Mouse (Mus musculus) olfactory bulb, adult 2 months (tissue): ENCODE data around the gene Cited4. TPM values are rescaled to one million over a fixed set of nuclear protein-coding genes. Genes with fewer than 3 reads are reported as not detected.

Experiments used
- H3K27ac ChIP-seq: fragments of 200-500 bp; 2 replicates; pipeline ENCODE4 v1.5.1; 2012; ENCODE audit warnings: low read depth, low read length; ENCODE audit not compliant: insufficient read depth
- H3K4me1 ChIP-seq: fragments of 200-500 bp; 2 replicates; pipeline ENCODE4 v1.6.1; 2012; ENCODE audit warnings: low read length; ENCODE audit not compliant: control insufficient read depth, insufficient read depth
- H3K4me3 ChIP-seq: fragments of 200-500 bp; 2 replicates; pipeline ENCODE4 v1.5.1; 2012; ENCODE audit warnings: mild to moderate bottlenecking, low read depth, low read length, moderate library complexity; ENCODE audit not compliant: insufficient read depth
- CTCF ChIP-seq: fragments of 200-500 bp; IDR thresholded peaks from 2 replicates; pipeline ENCODE4 v1.5.1; 2012; ENCODE audit warnings: low read depth, mild to moderate bottlenecking, low read length, moderate library complexity; ENCODE audit not compliant: insufficient read depth
- POLR2A ChIP-seq: fragments of 200-500 bp; IDR thresholded peaks from 2 replicates; pipeline ENCODE4 v1.6.1; 2012; ENCODE audit warnings: mild to moderate bottlenecking, low read depth, low read length, moderate library complexity; ENCODE audit not compliant: insufficient read depth
- WGBS: fragments of 180-500 bp; shearing (Covaris S2); methylation state at CpG from one replicate; pipeline ENCODE4 v1.1.7; 2018; 5-methylcytosine and 5-hydroxymethylcytosine counted together
- polyA plus RNA-seq: library from polyadenylated mRNA; stranded (reverse); fragments of >200 nt; gene quantifications from 2 replicates; pipeline ENCODE4 v1.2.4, GENCODE M21; 2012; ENCODE audit warnings: low replicate concordance; ENCODE audit not compliant: missing spikeins, insufficient read depth, insufficient read length

Gene Cited4
- polyA plus RNA-seq, 1 experiment: not detected

GRCm38 (mm10) chr4:120671046-120671445, 4.7 kb downstream of the Cited4 start:
- Histone ChIP-seq H3K4me1 (peaks cover 15% of the 10 kb centered on the region; the same call in 1 of the 2 replicates), H3K4me3 (no peak overlapping the region), H3K27ac (no peak overlapping the region)
- TF ChIP-seq CTCF: no peak
- TF ChIP-seq POLR2A: no peak
- WGBS: 34% methylated on average over 12 of the region's 12 CpGs

GRCm38 (mm10) chr4:120673606-120674005, 7.2 kb downstream of the Cited4 start:
- no peak for TF ChIP-seq POLR2A
- no peak for TF ChIP-seq CTCF
- no peak overlapping the region for H3K27ac ChIP-seq
- no peak overlapping the region for H3K4me3 ChIP-seq
- 90% methylated on average over 3 of the region's 3 CpGs for WGBS
- H3K4me1 ChIP-seq: no peaks in the 10 kb centered on the region

- no peak overlapping the region for H3K27ac ChIP-seq
- 91% methylated on average over 8 of the region's 8 CpGs for WGBS
- H3K4me1 ChIP-seq: no peaks in the 10 kb centered on the region
- TF ChIP-seq CTCF (no peak), POLR2A (no peak)
- H3K4me3 ChIP-seq: no peak overlapping the region
Observed at GRCm38 (mm10) chr4:120674775-120675451, 8.5 kb downstream of the Cited4 start.

DNA sequence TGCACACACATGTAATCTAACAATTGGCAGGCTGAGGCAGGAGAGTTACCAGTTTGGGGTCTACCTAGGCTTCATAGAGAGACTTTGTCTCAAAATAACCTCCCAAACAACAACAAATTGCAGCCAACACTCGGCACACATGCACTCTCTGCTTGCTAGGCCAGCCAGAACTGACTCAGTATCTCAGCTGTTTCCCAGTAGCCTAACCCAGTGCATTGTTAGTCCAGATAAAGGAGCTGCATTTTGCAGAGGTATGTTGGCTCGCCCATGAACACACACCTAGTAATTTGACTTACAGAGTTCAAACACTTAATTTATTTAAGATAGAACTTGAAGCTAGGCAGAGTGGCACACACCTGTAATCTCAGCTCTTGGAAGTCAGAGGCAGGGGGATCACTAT, 9.3 kb downstream of the Cited4 start:
- TF ChIP-seq POLR2A (no peak), CTCF (no peak)
- WGBS: 84% methylated on average over 2 of the region's 2 CpGs
- no peak overlapping the region for H3K4me3 ChIP-seq

GRCm38 (mm10) chr4:120680953-120681352, 14.6 kb downstream of the Cited4 start:
- no peak for TF ChIP-seq POLR2A
- peak; percentile 30; the same call in 1 of the 2 replicates for TF ChIP-seq CTCF
- no peak overlapping the region for H3K27ac ChIP-seq
- 54% methylated on average over 7 of the region's 7 CpGs for WGBS
- H3K4me1 ChIP-seq: no peaks in the 10 kb centered on the region
- no peak overlapping the region for H3K4me3 ChIP-seq

More for the DNA sequence above, 9.3 kb downstream of the Cited4 start:
- no peaks in the 10 kb centered on the region for H3K4me1 ChIP-seq
- H3K27ac ChIP-seq: no peak overlapping the region

DNA sequence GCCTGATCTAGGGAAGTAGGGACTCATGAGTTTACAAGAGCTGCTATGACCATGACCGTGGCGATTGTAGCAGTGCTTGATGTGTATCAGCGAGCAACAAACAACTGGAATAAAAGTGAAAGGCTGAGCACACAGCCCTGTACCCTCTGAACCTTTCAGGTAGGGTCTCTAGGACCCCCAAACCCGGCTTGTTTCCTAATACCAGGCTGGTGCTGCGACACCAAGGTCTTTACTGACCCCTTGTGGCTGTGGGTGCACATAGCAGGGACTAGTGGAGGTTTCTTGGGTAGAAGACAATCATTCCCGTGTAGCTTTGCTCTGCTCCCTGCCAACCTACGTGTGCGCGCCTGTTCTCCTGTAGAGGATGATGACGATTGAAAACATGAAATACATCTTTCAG, 15.8 kb downstream of the Cited4 start:
- no peak overlapping the region for H3K4me3 ChIP-seq
- no peak overlapping the region for H3K27ac ChIP-seq
- peak; percentile 64; the same call in 1 of the 2 replicates for TF ChIP-seq CTCF
- no peak for TF ChIP-seq POLR2A
- 40% methylated on average over 10 of the region's 10 CpGs for WGBS
- no peaks in the 10 kb centered on the region for H3K4me1 ChIP-seq

- no peak for TF ChIP-seq CTCF
- no peak for TF ChIP-seq POLR2A
- Histone ChIP-seq H3K27ac (no peak overlapping the region), H3K4me1 (no peaks in the 10 kb centered on the region), H3K4me3 (no peak overlapping the region)
- WGBS: 68% methylated on average over 9 of the region's 9 CpGs
Observed at GRCm38 (mm10) chr4:120683278-120683997, 17.1 kb downstream of the Cited4 start.

DNA sequence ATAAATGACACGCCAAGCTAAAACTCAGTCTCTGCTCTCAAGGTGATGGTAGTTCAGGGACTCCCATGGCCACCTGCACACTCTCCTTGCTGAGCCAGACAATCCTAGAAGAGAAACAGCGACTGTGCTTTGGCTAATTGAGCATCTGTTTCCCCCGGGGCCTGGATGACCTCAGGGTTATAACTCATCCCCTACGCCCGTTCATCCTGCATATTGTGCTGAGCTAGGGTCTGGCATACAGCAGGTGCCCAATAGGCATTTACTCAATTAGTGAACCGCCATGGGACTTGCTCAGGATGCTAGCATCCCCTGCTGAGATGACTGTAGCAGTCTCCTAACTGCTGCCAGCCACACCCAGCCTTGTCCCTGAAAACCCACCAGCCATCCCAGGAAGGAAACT, 20.9 kb downstream of the Cited4 start:
- H3K4me3 ChIP-seq: no peak overlapping the region
- TF ChIP-seq POLR2A: no peak
- no peak for TF ChIP-seq CTCF
- no peak overlapping the region for H3K27ac ChIP-seq
- WGBS: 76% methylated on average over 6 of the region's 6 CpGs
- H3K4me1 ChIP-seq: no peaks in the 10 kb centered on the region

GRCm38 (mm10) chr4:120689317-120689716, 22.9 kb downstream of the Cited4 start:
- TF ChIP-seq CTCF (no peak), POLR2A (no peak)

GRCm38 (mm10) chr4:120692717-120693116, 26.3 kb downstream of the Cited4 start:
- TF ChIP-seq CTCF (peak; percentile 21; the same call in 1 of the 2 replicates), POLR2A (no peak)

More at GRCm38 (mm10) chr4:120689317-120689716, 22.9 kb downstream of the Cited4 start:
- WGBS: 83% methylated on average over 6 of the region's 6 CpGs
- Histone ChIP-seq H3K4me1 (no peaks in the 10 kb centered on the region), H3K27ac (no peak overlapping the region), H3K4me3 (no peak overlapping the region)

More at GRCm38 (mm10) chr4:120692717-120693116, 26.3 kb downstream of the Cited4 start:
- 39% methylated on average over 10 of the region's 10 CpGs for WGBS
- Histone ChIP-seq H3K4me3 (no peak overlapping the region), H3K27ac (no peak overlapping the region), H3K4me1 (no peaks in the 10 kb centered on the region)
